Mouse (Mus musculus): ENCODE data around the gene Cd44. TPM values are rescaled to one million over a fixed set of nuclear protein-coding genes. Genes with fewer than 3 reads are reported as not detected.

Cd44 gene
- 11.8 and 12.5 TPM in 2 replicates for polyA plus RNA-seq (2015; fragmentation: Nextera tagmentation; extraction: Ambion mirVana)

GRCm38 (mm10) chr2:102900875-102901827, at the start of gene Cd44:
Gene Cd44, minus strand, starts transcription at chr2:102901665.
- Histone ChIP-seq H3K36me3 (ENCODE audit: control insufficient read depth, insufficient read depth, low read length) (no peaks in the 10 kb centered on the region), H3K9me3 (ENCODE audit: control insufficient read depth, low read length) (no peaks in the 10 kb centered on the region), H3K27me3 (replicated peaks; ENCODE audit: control insufficient read depth, insufficient read depth, low read length) (no peaks in the 10 kb centered on the region), H3K4me2 (ENCODE audit: low read depth, low read length) (peak within 1 kb of the TSS; percentile 84), H3K27ac (ENCODE audit: low read length) (peak within 1 kb of the TSS; percentile 23; the same call in 1 of the 2 replicates), H3K4me3 (ENCODE audit: low read length) (peak within 1 kb of the TSS; percentile 62), H3K9ac (ENCODE audit: low read depth, low read length) (peak within 1 kb of the TSS; percentile 72), H3K4me1 (ENCODE audit: control insufficient read depth, insufficient read depth, low read length) (no peaks in the 10 kb centered on the region; the same call in 1 of the 2 replicates)
- 3% methylated on average over 29 of the region's 29 CpGs for WGBS
- peak; percentile 94 for ATAC-seq

GRCm38 (mm10) chr2:102948481-102948857, 47.0 kb upstream of the Cd44 start:
- no peak for ATAC-seq

GRCm38 (mm10) chr2:102947846-102948480, 46.5 kb upstream of the Cd44 start:
- Histone ChIP-seq H3K9ac (ENCODE audit: low read depth, low read length) (no peak overlapping the region), H3K27ac (ENCODE audit: low read length) (no peak overlapping the region), H3K4me3 (ENCODE audit: low read length) (no peak overlapping the region), H3K4me2 (ENCODE audit: low read depth, low read length) (no peak overlapping the region), H3K27me3 (replicated peaks; ENCODE audit: control insufficient read depth, insufficient read depth, low read length) (no peaks in the 10 kb centered on the region), H3K9me3 (ENCODE audit: control insufficient read depth, low read length) (no peaks in the 10 kb centered on the region), H3K36me3 (ENCODE audit: control insufficient read depth, insufficient read depth, low read length) (no peaks in the 10 kb centered on the region), H3K4me1 (ENCODE audit: control insufficient read depth, insufficient read depth, low read length) (no peaks in the 10 kb centered on the region)
- 92% methylated on average over 5 of the region's 5 CpGs for WGBS
- ATAC-seq, result no peak

More at GRCm38 (mm10) chr2:102948481-102948857, 47.0 kb upstream of the Cd44 start:
- no peaks in the 10 kb centered on the region for H3K27me3 ChIP-seq (replicated peaks; ENCODE audit: control insufficient read depth, insufficient read depth, low read length)
- H3K4me1 ChIP-seq (ENCODE audit: control insufficient read depth, insufficient read depth, low read length), result no peaks in the 10 kb centered on the region
- no peak overlapping the region for H3K4me2 ChIP-seq (ENCODE audit: low read depth, low read length)
- WGBS, result 71% methylated on average over 4 of the region's 4 CpGs
- no peak overlapping the region for H3K9ac ChIP-seq (ENCODE audit: low read depth, low read length)
- H3K4me3 ChIP-seq (ENCODE audit: low read length), result no peak overlapping the region
- no peak overlapping the region for H3K27ac ChIP-seq (ENCODE audit: low read length)
- H3K9me3 ChIP-seq (ENCODE audit: control insufficient read depth, low read length), result no peaks in the 10 kb centered on the region
- no peaks in the 10 kb centered on the region for H3K36me3 ChIP-seq (ENCODE audit: control insufficient read depth, insufficient read depth, low read length)

- H3K9ac ChIP-seq (ENCODE audit: low read depth, low read length), result no peak overlapping the region
- no peak overlapping the region for H3K4me3 ChIP-seq (ENCODE audit: low read length)
- H3K36me3 ChIP-seq (ENCODE audit: control insufficient read depth, insufficient read depth, low read length), result no peaks in the 10 kb centered on the region
- 68% methylated on average over 1 of the region's 1 CpGs for WGBS
- ATAC-seq, result no peak
- H3K4me1 ChIP-seq (ENCODE audit: control insufficient read depth, insufficient read depth, low read length), result 0 out of 2 replicates have a peak, but pooled peaks cover 2% of the 10 kb centered on the region
- H3K9me3 ChIP-seq (ENCODE audit: control insufficient read depth, low read length), result no peaks in the 10 kb centered on the region
- no peak overlapping the region for H3K4me2 ChIP-seq (ENCODE audit: low read depth, low read length)
- no peaks in the 10 kb centered on the region for H3K27me3 ChIP-seq (replicated peaks; ENCODE audit: control insufficient read depth, insufficient read depth, low read length)
- H3K27ac ChIP-seq (ENCODE audit: low read length), result no peak overlapping the region
Observed at GRCm38 (mm10) chr2:102945111-102945510, 43.6 kb upstream of the Cd44 start.

GRCm38 (mm10) chr2:102944415-102945012, 43.0 kb upstream of the Cd44 start:
- Histone ChIP-seq H3K27me3 (replicated peaks; ENCODE audit: control insufficient read depth, insufficient read depth, low read length) (no peaks in the 10 kb centered on the region), H3K36me3 (ENCODE audit: control insufficient read depth, insufficient read depth, low read length) (no peaks in the 10 kb centered on the region), H3K27ac (ENCODE audit: low read length) (peak overlapping the region; percentile 17; the same call in 1 of the 2 replicates), H3K9ac (ENCODE audit: low read depth, low read length) (no peak overlapping the region), H3K4me2 (ENCODE audit: low read depth, low read length) (no peak overlapping the region), H3K9me3 (ENCODE audit: control insufficient read depth, low read length) (no peaks in the 10 kb centered on the region), H3K4me3 (ENCODE audit: low read length) (no peak overlapping the region), H3K4me1 (ENCODE audit: control insufficient read depth, insufficient read depth, low read length) (peaks cover 5% of the 10 kb centered on the region; the same call in 1 of the 2 replicates)
- 79% methylated on average over 7 of the region's 7 CpGs for WGBS
- ATAC-seq, result no peak

GRCm38 (mm10) chr2:102943983-102944382, 42.5 kb upstream of the Cd44 start:
- no peaks in the 10 kb centered on the region for H3K36me3 ChIP-seq (ENCODE audit: control insufficient read depth, insufficient read depth, low read length)
- H3K9me3 ChIP-seq (ENCODE audit: control insufficient read depth, low read length), result no peaks in the 10 kb centered on the region
- H3K4me2 ChIP-seq (ENCODE audit: low read depth, low read length), result no peak overlapping the region
- no peaks in the 10 kb centered on the region for H3K27me3 ChIP-seq (replicated peaks; ENCODE audit: control insufficient read depth, insufficient read depth, low read length)
- no peak overlapping the region for H3K9ac ChIP-seq (ENCODE audit: low read depth, low read length)
- peaks cover 5% of the 10 kb centered on the region; the same call in 1 of the 2 replicates for H3K4me1 ChIP-seq (ENCODE audit: control insufficient read depth, insufficient read depth, low read length)
- H3K4me3 ChIP-seq (ENCODE audit: low read length), result no peak overlapping the region
- no peak overlapping the region for H3K27ac ChIP-seq (ENCODE audit: low read length)
- peak; percentile 52 for ATAC-seq
- WGBS, result 36% methylated on average over 6 of the region's 6 CpGs

GRCm38 (mm10) chr2:102942782-102943080, 41.3 kb upstream of the Cd44 start:
- 91% methylated on average over 3 of the region's 3 CpGs for WGBS

GRCm38 (mm10) chr2:102941937-102942781, 40.7 kb upstream of the Cd44 start:
- no peak overlapping the region for H3K9ac ChIP-seq (ENCODE audit: low read depth, low read length)
- H3K4me1 ChIP-seq (ENCODE audit: control insufficient read depth, insufficient read depth, low read length), result peaks cover 5% of the 10 kb centered on the region; the same call in 1 of the 2 replicates
- H3K4me3 ChIP-seq (ENCODE audit: low read length), result no peak overlapping the region
- 57% methylated on average over 10 of the region's 10 CpGs for WGBS
- ATAC-seq, result peak; percentile 54
- no peaks in the 10 kb centered on the region for H3K9me3 ChIP-seq (ENCODE audit: control insufficient read depth, low read length)
- no peak overlapping the region for H3K27ac ChIP-seq (ENCODE audit: low read length)
- no peak overlapping the region for H3K4me2 ChIP-seq (ENCODE audit: low read depth, low read length)
- no peaks in the 10 kb centered on the region for H3K27me3 ChIP-seq (replicated peaks; ENCODE audit: control insufficient read depth, insufficient read depth, low read length)
- no peaks in the 10 kb centered on the region for H3K36me3 ChIP-seq (ENCODE audit: control insufficient read depth, insufficient read depth, low read length)

More at GRCm38 (mm10) chr2:102942782-102943080, 41.3 kb upstream of the Cd44 start:
- Histone ChIP-seq H3K27me3 (replicated peaks; ENCODE audit: control insufficient read depth, insufficient read depth, low read length) (no peaks in the 10 kb centered on the region), H3K9me3 (ENCODE audit: control insufficient read depth, low read length) (no peaks in the 10 kb centered on the region), H3K36me3 (ENCODE audit: control insufficient read depth, insufficient read depth, low read length) (no peaks in the 10 kb centered on the region), H3K4me3 (ENCODE audit: low read length) (no peak overlapping the region), H3K27ac (ENCODE audit: low read length) (no peak overlapping the region), H3K9ac (ENCODE audit: low read depth, low read length) (no peak overlapping the region), H3K4me1 (ENCODE audit: control insufficient read depth, insufficient read depth, low read length) (peaks cover 5% of the 10 kb centered on the region; the same call in 1 of the 2 replicates), H3K4me2 (ENCODE audit: low read depth, low read length) (no peak overlapping the region)
- ATAC-seq, result no peak

Data from intestine, embryonic 16.5 days (tissue).